Comparison of ENCODE assay signal across 9 mouse cellular contexts in the genomic region with DNA sequence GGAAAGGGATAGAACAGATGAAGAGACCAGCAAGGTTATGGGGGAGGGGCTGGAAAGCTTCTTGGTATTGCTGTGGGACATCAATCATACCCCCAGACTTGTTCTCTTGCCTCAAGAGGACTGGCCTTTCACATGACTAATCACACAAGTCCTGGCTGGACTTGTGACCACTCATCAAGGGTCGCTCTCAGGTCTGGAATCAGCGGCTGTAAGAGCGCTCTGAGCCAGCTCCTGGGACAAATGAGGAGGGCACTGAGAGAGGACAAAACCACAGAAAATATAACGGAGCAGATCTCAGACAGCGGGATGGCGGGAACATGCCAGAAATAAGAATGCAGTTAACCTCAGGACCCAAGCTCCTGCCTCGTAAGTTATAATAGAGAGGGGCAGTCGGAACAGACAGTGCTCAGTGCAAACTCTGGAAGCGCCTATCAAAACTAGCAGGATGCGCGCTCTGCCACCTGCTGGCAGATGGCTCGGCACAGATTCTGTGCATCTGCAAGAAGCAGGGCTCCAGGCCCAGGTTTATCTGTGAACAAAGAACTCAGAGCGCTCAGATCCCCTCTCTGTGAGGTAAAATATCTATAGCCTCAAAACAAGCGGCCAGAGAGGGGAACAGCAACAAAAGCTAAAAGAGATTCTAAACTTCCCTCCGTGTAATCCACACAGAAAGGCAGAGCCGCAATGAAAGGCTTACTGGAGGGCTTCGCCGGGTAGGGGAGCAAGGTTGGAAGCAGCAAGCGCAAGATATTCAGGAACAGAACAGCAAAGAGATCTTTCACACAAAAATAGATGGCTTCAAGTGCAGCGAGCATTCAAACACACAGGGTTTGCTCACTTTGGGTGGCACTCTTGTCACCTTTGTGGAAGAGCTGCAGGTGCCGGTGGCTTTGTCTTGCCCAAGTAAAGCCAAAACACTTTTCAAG.
DNase-seq lines count a peak whose midpoint lies in the region; ATAC-seq and TF ChIP-seq lines count a peak whose summit lies in the region.
"Had no signal": no experiment of that assay in that cellular context is flagged by ENCODE, and none has a peak within 500 bp of the region (broad histone marks: within the 10 kb centered on the region; RNA-seq: fewer than 3 reads in every experiment).

No protein-coding gene starts in this region.

- ATAC-seq in heart, embryonic 13.5 days (ENCODE audit: extremely low read depth, insufficient number of reproducible peaks, low FRiP score, low TSS enrichment): no peak
- no peak for ATAC-seq in activated CD4-positive, CD25-positive, alpha-beta regulatory T cell, adult 4 months

- 43% methylated on average over 21 of the region's 21 CpGs for WGBS in heart, embryonic 13.5 days
- 47% methylated on average over 21 of the region's 21 CpGs for WGBS in lung, adult 2 months

- no peak overlapping the region for H3K27ac ChIP-seq in heart, embryonic 13.5 days (replicated peaks)

- no peaks in the 10 kb centered on the region for H3K36me3 ChIP-seq in heart, embryonic 13.5 days

- TF ChIP-seq POLR2A in lung, adult 2 months (IDR thresholded peaks at IDR 0.05; ENCODE audit: borderline replicate concordance, extremely low read depth, low read depth, low read length): no peak

- TF ChIP-seq CTCF in lung, adult 2 months (IDR thresholded peaks at IDR 0.05; ENCODE audit: insufficient read depth, low read length): peak; percentile 65

- peaks cover 3% of the 10 kb centered on the region; the same call in 1 of the 2 replicates for H3K4me1 ChIP-seq in heart, embryonic 13.5 days
- H3K4me1 ChIP-seq in lung, adult 2 months (ENCODE audit: control insufficient read depth, insufficient read depth, low read length): no peaks in the 10 kb centered on the region
- H3K4me1 ChIP-seq: megakaryocyte, embryonic 14.5 days had no signal

- peak; percentile 16 to 44 for DNase-seq in urinary bladder, adult 18-20 months (ENCODE audit: low spot score in 2 of 2)
- DNase-seq in urinary bladder, postnatal 10 days (ENCODE audit: low spot score): no peak
- peak; percentile 20 for DNase-seq in embryo, embryonic 11.5 days (ENCODE audit: low read depth, low spot score)
- peak; percentile 46 to 80 for DNase-seq in kidney, postnatal 36 days
- DNase-seq in lung, adult 2 months: peak; percentile 33
- DNase-seq in retina, embryonic 14.5 days (ENCODE audit: low spot score): peak; percentile 80

- peak overlapping the region; percentile 42 for H3K4me2 ChIP-seq in heart, embryonic 13.5 days

- H3K9me3 ChIP-seq in heart, embryonic 13.5 days: no peaks in the 10 kb centered on the region
- H3K9me3 ChIP-seq: megakaryocyte, embryonic 14.5 days had no signal

- H3K9ac ChIP-seq in heart, embryonic 13.5 days: no peak overlapping the region

- no peaks in the 10 kb centered on the region; the same call in 1 of the 2 replicates for H3K27me3 ChIP-seq in heart, embryonic 13.5 days (replicated peaks)
- H3K27me3 ChIP-seq: megakaryocyte, embryonic 14.5 days had no signal

- H3K4me3 ChIP-seq in heart, embryonic 13.5 days: no peak overlapping the region
- H3K4me3 ChIP-seq in lung, adult 2 months (replicated peaks; ENCODE audit: extremely low read depth, low read depth, low read length): no peak overlapping the region
- H3K4me3 ChIP-seq: megakaryocyte, embryonic 14.5 days had no signal
